Mouse (Mus musculus) liver, embryonic 14.5 days (tissue): ENCODE measurements at regions not wholly inside any gene's neighbourhood (a gene's known extent, or its start where the extent isn't known, plus 50 kb on each side); places are given as distances from the start of the nearest gene placed in this dataset.
"Not testable (repeated sequence)": the region's sequence is repeated elsewhere in the genome, so short reads cannot be mapped to it uniquely, and the experiment has no call there.

Source experiments
- ATAC-seq: fragments of 200-750 bp; cut with Nextera tagmentation; 2 replicates; pipeline ENCODE4 v1.8.0; 2017; ENCODE audit warnings: moderate number of reproducible peaks, mild to moderate bottlenecking, moderate library complexity; ENCODE audit not compliant: insufficient read depth
- DNase-seq, 3 experiments: peaks; one replicate each; pipeline ENCODE4 v3.0.0-alpha.2; 2012 to 2013; ENCODE audit warnings: low read depth in 3 of 3, low spot score in 3 of 3
- H3K27ac ChIP-seq: fragments of 300-500 bp; sonication (generic); 2 replicates; pipeline ENCODE4 v1.5.1; 2014; ENCODE audit warnings: moderate library complexity, mild to moderate bottlenecking, control low read depth, inconsistent platforms
- H3K27me3 ChIP-seq: fragments of 300-500 bp; sonication (generic); 2 replicates; pipeline ENCODE4 v1.6.1; 2014; ENCODE audit warnings: mild to moderate bottlenecking, low read length, moderate library complexity; ENCODE audit not compliant: control insufficient read depth, insufficient read depth
- H3K36me3 ChIP-seq: fragments of 300-500 bp; sonication (generic); replicated peaks from 2 replicates; pipeline ENCODE4 v1.6.1; 2014; ENCODE audit warnings: low read depth; ENCODE audit not compliant: control insufficient read depth, insufficient read depth
- H3K4me1 ChIP-seq, 2 experiments: fragments of 200-500 bp in 1 of 2; fragments of 300-500 bp in 1 of 2; sonication (generic) in 1 of 2; replicated peaks; 2 replicates each; pipeline ENCODE4 v1.6.1; 2012 to 2014; ENCODE audit warnings: antibody characterized with exemption in 1 of 2, inconsistent platforms in 1 of 2, low read length in 1 of 2; ENCODE audit not compliant: control insufficient read depth in 2 of 2, insufficient read depth in 2 of 2
- H3K4me2 ChIP-seq: fragments of 300-500 bp; sonication (generic); 2 replicates; pipeline ENCODE4 v1.6.1; 2014; ENCODE audit warnings: low read depth, mild to moderate bottlenecking, control low read depth, moderate library complexity
- H3K4me3 ChIP-seq, 2 experiments: fragments of 200-500 bp in 1 of 2; fragments of 300-500 bp in 1 of 2; sonication (generic) in 1 of 2; 2 replicates each; pipeline ENCODE4 v1.5.1; 2012 to 2014; ENCODE audit warnings: low read depth in 2 of 2, low read length in 2 of 2, mild to moderate bottlenecking in 2 of 2, control low read depth in 1 of 2, inconsistent platforms in 1 of 2, moderate library complexity in 1 of 2; ENCODE audit not compliant: insufficient read depth in 1 of 2
- H3K9ac ChIP-seq: fragments of 300-500 bp; sonication (generic); replicated peaks from 2 replicates; pipeline ENCODE4 v1.6.1; 2014; ENCODE audit warnings: mild to moderate bottlenecking, control low read depth, moderate library complexity
- H3K9me3 ChIP-seq: fragments of 300-500 bp; sonication (generic); 2 replicates; pipeline ENCODE4 v1.6.1; 2016; ENCODE audit warnings: low read length, mixed read lengths; ENCODE audit not compliant: control insufficient read depth
- CTCF ChIP-seq: IDR thresholded peaks from 2 replicates; pipeline ENCODE4 v1.5.1; 2016; ENCODE audit warnings: antibody characterized with exemption, low read depth, control low read depth
- EP300 ChIP-seq: IDR thresholded peaks from 2 replicates; pipeline ENCODE4 v1.6.1; 2016; ENCODE audit warnings: antibody characterized with exemption, low read depth
- WGBS: fragments of 180-500 bp; shearing (Covaris S2); extraction: QIAGEN DNeasy Blood & Tissue Kit; methylation state at CpG from one replicate; pipeline ENCODE4 v1.1.7; 2014; ENCODE audit not compliant: insufficient replicate concordance; 5-methylcytosine and 5-hydroxymethylcytosine counted together

- H3K4me1 ChIP-seq, result no peaks in the 10 kb centered on the region
- no peak overlapping the region for H3K9ac ChIP-seq
- H3K27ac ChIP-seq, result no peak overlapping the region
- no peak overlapping the region for H3K4me3 ChIP-seq
- no peak overlapping the region for H3K4me2 ChIP-seq
- no peak for ATAC-seq
- no peak for TF ChIP-seq CTCF
- no peak for TF ChIP-seq EP300
- no peak for DNase-seq
- no peaks in the 10 kb centered on the region for H3K27me3 ChIP-seq
- H3K9me3 ChIP-seq, result no peaks in the 10 kb centered on the region
- no peaks in the 10 kb centered on the region for H3K36me3 ChIP-seq
These were observed 110.1 kb upstream of the Trabd2b start for GRCm38 (mm10) chr4:114296380-114296779.

- DNase-seq, ATAC-seq, H3K27ac ChIP-seq, H3K4me3 ChIP-seq, H3K36me3 ChIP-seq, H3K9me3 ChIP-seq, H3K9ac ChIP-seq, H3K27me3 ChIP-seq, H3K4me2 ChIP-seq, H3K4me1 ChIP-seq: not testable (repeated sequence)
- 19% methylated on average over 1 of the region's 1 CpGs for WGBS
These were observed 108.0 kb upstream of the Trabd2b start for GRCm38 (mm10) chr4:114298517-114298916.

GRCm38 (mm10) chr4:114300390-114301012 lies 106.0 kb upstream of the Trabd2b start:
- no peaks in the 10 kb centered on the region for H3K27me3 ChIP-seq
- no peaks in the 10 kb centered on the region for H3K9me3 ChIP-seq
- H3K4me1 ChIP-seq, result no peaks in the 10 kb centered on the region
- DNase-seq (no peak), ATAC-seq (no peak)
- H3K4me2 ChIP-seq, result no peak overlapping the region
- H3K4me3 ChIP-seq, result no peak overlapping the region
- peak; percentile 47 for TF ChIP-seq CTCF
- TF ChIP-seq EP300, result no peak
- WGBS, result 24% methylated on average over 3 of the region's 3 CpGs
- no peak overlapping the region for H3K9ac ChIP-seq
- H3K36me3 ChIP-seq, result no peaks in the 10 kb centered on the region
- H3K27ac ChIP-seq, result no peak overlapping the region

- Histone ChIP-seq H3K36me3 (no peaks in the 10 kb centered on the region), H3K27ac (no peak overlapping the region), H3K4me2 (no peak overlapping the region), H3K4me3 (no peak overlapping the region), H3K9ac (no peak overlapping the region), H3K4me1 (no peaks in the 10 kb centered on the region), H3K27me3 (no peaks in the 10 kb centered on the region), H3K9me3 (no peaks in the 10 kb centered on the region)
- ATAC-seq (no peak), DNase-seq (no peak)
- 41% methylated on average over 1 of the region's 1 CpGs for WGBS
- TF ChIP-seq CTCF (no peak), EP300 (no peak)
These were observed 101.9 kb upstream of the Trabd2b start for GRCm38 (mm10) chr4:114304654-114305053.

GRCm38 (mm10) chr4:114307491-114307890 lies 99.0 kb upstream of the Trabd2b start:
- no peak overlapping the region for H3K4me2 ChIP-seq
- no peaks in the 10 kb centered on the region for H3K36me3 ChIP-seq
- no peak overlapping the region for H3K9ac ChIP-seq
- H3K9me3 ChIP-seq, result no peaks in the 10 kb centered on the region
- H3K27ac ChIP-seq, result no peak overlapping the region
- 44% methylated on average over 1 of the region's 1 CpGs for WGBS
- no peaks in the 10 kb centered on the region for H3K27me3 ChIP-seq
- H3K4me3 ChIP-seq, result no peak overlapping the region
- no peaks in the 10 kb centered on the region for H3K4me1 ChIP-seq
- ATAC-seq (no peak), DNase-seq (no peak)
- TF ChIP-seq EP300 (no peak), CTCF (no peak)
